Mouse (Mus musculus): ENCODE results near the gene Eipr1. TPM values are rescaled to one million over a fixed set of nuclear protein-coding genes. Genes with fewer than 3 reads are reported as not detected.

Gene Eipr1
- total and polyA plus RNA-seq, 3 experiments: 8.6 to 13.5 (median 8.7) TPM

DNA sequence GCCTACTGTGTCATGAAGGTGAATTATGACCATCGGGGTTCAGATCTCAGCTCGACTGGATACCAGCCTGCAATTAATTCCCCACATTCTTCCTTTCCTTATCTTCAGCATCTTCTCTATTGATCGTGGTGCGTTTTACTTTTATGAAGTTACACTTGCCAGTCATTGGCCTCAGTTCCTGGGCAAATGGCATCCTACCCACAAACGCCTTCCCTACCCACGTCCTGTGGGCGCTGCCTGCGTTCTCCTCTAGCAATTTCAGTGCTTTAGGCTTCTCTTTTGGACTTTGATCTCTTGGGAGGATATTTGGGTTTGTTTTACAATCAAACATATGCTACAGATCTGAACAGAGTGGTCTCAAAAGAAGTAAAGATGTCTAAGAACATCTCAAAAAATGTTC, 94.2 kb downstream of the Eipr1 start:
- Histone ChIP-seq H3K79me2 (replicated peaks; ENCODE audit: control insufficient read depth, insufficient read depth, low read length) (no peaks in the 10 kb centered on the region), H3K27me3 (ENCODE audit: control insufficient read depth, insufficient read depth, low read length) (no peaks in the 10 kb centered on the region), H3K9ac (ENCODE audit: low read depth, low read length) (no peak overlapping the region), H3K36me3 (ENCODE audit: control insufficient read depth, insufficient read depth, low read length) (no peaks in the 10 kb centered on the region), H3K4me1 (ENCODE audit: control insufficient read depth, insufficient read depth, low read length) (no peaks in the 10 kb centered on the region), H3K27ac (no peak overlapping the region), H3K4me3 (no peak overlapping the region)
- WGBS: 91% methylated on average over 8 of the region's 8 CpGs
- intact Hi-C loops (cut with DNase I): no loop called here
- no peak for DNase-seq
- TF ChIP-seq CTCF (IDR thresholded peaks at IDR 0.05) (no peak), EP300 (IDR thresholded peaks at IDR 0.05; ENCODE audit: insufficient read depth, low read depth, low read length) (no peak), POLR2A (IDR thresholded peaks at IDR 0.05; ENCODE audit: insufficient read depth, low read depth, low read length) (no peak)

DNA sequence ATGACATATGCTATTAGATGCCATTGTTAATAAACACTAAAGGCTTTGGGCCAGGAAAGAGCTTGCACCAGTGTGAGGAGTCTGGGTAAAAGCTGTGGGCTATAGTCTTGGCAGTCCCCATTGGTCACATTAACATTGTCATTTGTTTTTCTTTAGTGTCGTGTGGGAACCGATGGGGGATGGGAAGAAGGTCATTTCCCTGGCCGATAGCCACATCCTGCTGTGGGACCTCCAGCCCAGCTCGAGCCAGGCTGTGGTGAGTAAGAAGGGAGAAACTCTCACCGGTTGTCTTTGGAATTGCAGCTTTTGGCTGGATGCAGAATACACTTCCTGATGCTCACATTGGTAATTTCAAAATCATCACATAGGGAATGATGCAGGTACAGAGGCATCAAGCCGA, 95.8 kb downstream of the Eipr1 start:
- no peak overlapping the region for H3K4me3 ChIP-seq
- no peak overlapping the region for H3K27ac ChIP-seq
- no peaks in the 10 kb centered on the region for H3K27me3 ChIP-seq (ENCODE audit: control insufficient read depth, insufficient read depth, low read length)
- H3K9ac ChIP-seq (ENCODE audit: low read depth, low read length): no peak overlapping the region
- no peaks in the 10 kb centered on the region for H3K36me3 ChIP-seq (ENCODE audit: control insufficient read depth, insufficient read depth, low read length)
- 46% methylated on average over 6 of the region's 6 CpGs for WGBS
- no peaks in the 10 kb centered on the region for H3K79me2 ChIP-seq (replicated peaks; ENCODE audit: control insufficient read depth, insufficient read depth, low read length)
- no peak for TF ChIP-seq EP300 (IDR thresholded peaks at IDR 0.05; ENCODE audit: insufficient read depth, low read depth, low read length)
- intact Hi-C loops (cut with DNase I): no loop called here
- no peak for DNase-seq
- no peaks in the 10 kb centered on the region for H3K4me1 ChIP-seq (ENCODE audit: control insufficient read depth, insufficient read depth, low read length)

DNA sequence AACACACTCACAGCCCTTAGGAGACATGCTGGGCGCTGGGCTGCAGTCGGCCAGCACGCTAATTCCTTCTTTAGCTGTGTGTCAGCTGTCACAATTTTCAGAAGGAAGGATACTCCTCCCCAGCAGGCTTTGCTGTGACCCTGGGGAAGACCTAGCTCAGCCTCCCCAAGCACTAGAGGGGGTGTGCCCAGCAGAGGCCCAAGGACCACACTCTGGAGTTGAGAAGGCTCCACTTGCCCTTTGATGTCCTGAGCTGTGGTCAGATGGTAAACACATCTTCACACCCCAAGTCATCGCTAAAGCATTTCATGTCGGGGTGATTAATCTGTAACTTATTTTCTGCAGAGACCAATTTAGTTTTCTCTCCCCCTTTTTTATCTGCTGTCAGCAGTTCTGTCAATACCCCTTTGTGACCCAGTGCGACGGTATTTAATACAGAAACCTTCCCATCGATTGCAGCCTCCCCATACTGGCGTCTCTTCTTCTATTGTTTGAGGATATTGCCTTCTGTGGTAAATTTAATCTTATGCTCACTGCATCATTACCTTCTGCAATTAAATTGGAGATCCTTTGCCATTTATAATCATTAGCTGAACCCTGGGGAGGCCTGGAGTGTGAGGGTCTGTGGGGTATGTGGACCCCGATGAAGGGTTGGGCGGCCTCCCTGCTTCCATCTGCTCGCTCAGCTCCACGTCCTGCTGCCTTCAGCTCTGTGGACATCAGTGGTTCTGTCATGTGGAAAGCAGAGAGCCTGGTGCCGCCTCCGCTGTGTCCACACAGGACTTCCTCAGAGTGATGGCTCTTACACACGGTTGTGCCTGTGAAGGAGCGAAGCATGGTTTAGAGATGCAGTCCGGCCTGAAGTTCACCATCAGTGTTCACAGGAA, 97.4 kb downstream of the Eipr1 start:
- Histone ChIP-seq H3K27me3 (ENCODE audit: control insufficient read depth, insufficient read depth, low read length) (no peaks in the 10 kb centered on the region), H3K27ac (no peak overlapping the region), H3K4me3 (no peak overlapping the region), H3K4me1 (ENCODE audit: control insufficient read depth, insufficient read depth, low read length) (no peaks in the 10 kb centered on the region), H3K79me2 (replicated peaks; ENCODE audit: control insufficient read depth, insufficient read depth, low read length) (no peaks in the 10 kb centered on the region), H3K9ac (ENCODE audit: low read depth, low read length) (no peak overlapping the region), H3K36me3 (ENCODE audit: control insufficient read depth, insufficient read depth, low read length) (no peaks in the 10 kb centered on the region)
- no peak for TF ChIP-seq EP300 (IDR thresholded peaks at IDR 0.05; ENCODE audit: insufficient read depth, low read depth, low read length)
- TF ChIP-seq CTCF (IDR thresholded peaks at IDR 0.05): no peak
- TF ChIP-seq POLR2A (IDR thresholded peaks at IDR 0.05; ENCODE audit: insufficient read depth, low read depth, low read length): no peak
- DNase-seq: no peak
- intact Hi-C loops (cut with DNase I): no loop called here
- 87% methylated on average over 18 of the region's 18 CpGs for WGBS

DNA sequence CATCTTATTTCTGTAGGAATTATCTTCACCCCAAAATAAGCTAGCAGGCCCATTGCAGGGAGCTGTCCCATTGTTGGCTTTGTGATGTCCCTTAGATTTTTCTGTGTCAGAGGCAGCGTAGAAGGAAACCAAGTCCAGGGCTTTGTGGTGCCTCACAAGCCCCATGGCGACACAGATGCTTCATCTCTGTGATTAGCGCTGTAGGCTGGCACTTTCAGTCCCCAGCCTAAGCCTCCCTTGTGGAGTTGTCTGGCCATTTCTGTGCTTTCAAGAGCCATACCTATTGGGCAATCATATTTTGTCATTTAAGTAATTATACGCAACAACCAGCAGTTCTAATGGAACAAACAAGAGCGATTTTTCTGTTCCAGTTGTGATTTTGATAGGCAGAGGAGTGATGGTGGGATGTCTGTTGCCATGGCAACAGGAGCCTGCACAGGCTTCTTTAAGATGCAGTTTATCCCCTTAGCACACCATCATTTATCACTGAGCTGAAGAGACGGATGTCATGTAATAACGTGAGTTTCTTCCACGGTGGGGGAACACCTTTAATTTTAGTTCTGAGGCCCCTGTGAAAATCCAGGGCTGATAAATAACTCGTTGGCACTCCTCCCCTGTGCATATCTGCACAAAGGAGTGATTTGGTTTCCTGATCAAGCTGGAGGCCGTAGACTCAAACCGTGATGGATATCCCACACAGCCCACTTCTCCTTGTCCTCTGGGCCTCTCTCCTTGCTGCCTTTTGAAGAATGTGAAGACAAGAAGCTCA, 108.1 kb downstream of the Eipr1 start:
- Histone ChIP-seq H3K4me3 (no peak overlapping the region), H3K4me1 (ENCODE audit: control insufficient read depth, insufficient read depth, low read length) (no peaks in the 10 kb centered on the region), H3K79me2 (replicated peaks; ENCODE audit: control insufficient read depth, insufficient read depth, low read length) (no peaks in the 10 kb centered on the region), H3K9ac (ENCODE audit: low read depth, low read length) (no peak overlapping the region), H3K27me3 (ENCODE audit: control insufficient read depth, insufficient read depth, low read length) (no peaks in the 10 kb centered on the region), H3K36me3 (ENCODE audit: control insufficient read depth, insufficient read depth, low read length) (no peaks in the 10 kb centered on the region), H3K27ac (no peak overlapping the region)
- intact Hi-C loops (cut with DNase I): no loop called here
- DNase-seq: no peak
- no peak for TF ChIP-seq CTCF (IDR thresholded peaks at IDR 0.05)
- TF ChIP-seq POLR2A (IDR thresholded peaks at IDR 0.05; ENCODE audit: insufficient read depth, low read depth, low read length): no peak
- no peak for TF ChIP-seq EP300 (IDR thresholded peaks at IDR 0.05; ENCODE audit: insufficient read depth, low read depth, low read length)
- WGBS: 85% methylated on average over 11 of the region's 11 CpGs

DNA sequence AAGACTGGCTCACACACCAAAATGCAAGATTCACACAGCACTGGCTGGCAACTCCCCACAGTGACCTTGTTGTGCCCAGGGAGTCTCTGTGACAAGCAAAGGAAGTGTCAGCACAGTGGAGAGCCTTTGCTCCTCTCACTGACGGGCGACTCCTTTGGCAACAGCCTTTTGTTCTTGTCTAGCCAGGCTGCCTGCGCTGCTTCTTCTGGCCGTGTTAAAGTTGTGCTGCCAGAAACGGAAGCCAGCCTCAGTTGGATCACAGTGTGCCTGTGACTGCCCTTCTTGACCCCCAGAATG, 108.6 kb downstream of the Eipr1 start:
- no peak overlapping the region for H3K9ac ChIP-seq (ENCODE audit: low read depth, low read length)
- no peaks in the 10 kb centered on the region for H3K79me2 ChIP-seq (replicated peaks; ENCODE audit: control insufficient read depth, insufficient read depth, low read length)
- WGBS: 63% methylated on average over 5 of the region's 5 CpGs
- H3K36me3 ChIP-seq (ENCODE audit: control insufficient read depth, insufficient read depth, low read length): no peaks in the 10 kb centered on the region
- H3K4me1 ChIP-seq (ENCODE audit: control insufficient read depth, insufficient read depth, low read length): no peaks in the 10 kb centered on the region
- no peak overlapping the region for H3K27ac ChIP-seq
- no peak overlapping the region for H3K4me3 ChIP-seq
- no peaks in the 10 kb centered on the region for H3K27me3 ChIP-seq (ENCODE audit: control insufficient read depth, insufficient read depth, low read length)
- no peak for DNase-seq
- intact Hi-C loops (cut with DNase I): no loop called here
- TF ChIP-seq CTCF (IDR thresholded peaks at IDR 0.05) (no peak), EP300 (IDR thresholded peaks at IDR 0.05; ENCODE audit: insufficient read depth, low read depth, low read length) (no peak), POLR2A (IDR thresholded peaks at IDR 0.05; ENCODE audit: insufficient read depth, low read depth, low read length) (no peak)

DNA sequence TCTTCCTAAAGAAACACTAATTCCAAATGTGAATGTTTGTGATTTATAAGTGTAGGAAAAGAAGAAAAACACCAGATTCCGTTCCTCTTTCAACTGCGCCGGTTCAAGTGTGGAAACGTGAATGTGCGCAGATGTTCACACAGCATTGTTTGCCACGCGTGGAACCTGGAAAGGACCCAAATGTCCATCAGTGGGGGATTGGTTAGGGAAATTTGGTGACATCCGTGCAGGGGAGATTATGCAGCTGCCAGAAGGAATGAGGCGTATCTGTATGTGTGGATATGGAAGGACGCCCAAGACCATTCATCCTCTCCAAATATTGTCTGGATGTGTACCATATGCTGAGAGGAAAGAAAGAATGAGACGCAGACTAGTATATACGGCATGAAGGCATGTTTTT, 111.7 kb downstream of the Eipr1 start:
- no peak overlapping the region for H3K27ac ChIP-seq
- no peak overlapping the region for H3K9ac ChIP-seq (ENCODE audit: low read depth, low read length)
- H3K27me3 ChIP-seq (ENCODE audit: control insufficient read depth, insufficient read depth, low read length): no peaks in the 10 kb centered on the region
- no peak for DNase-seq
- 82% methylated on average over 12 of the region's 12 CpGs for WGBS
- H3K79me2 ChIP-seq (replicated peaks; ENCODE audit: control insufficient read depth, insufficient read depth, low read length): no peaks in the 10 kb centered on the region
- no peak overlapping the region for H3K4me3 ChIP-seq
- H3K36me3 ChIP-seq (ENCODE audit: control insufficient read depth, insufficient read depth, low read length): no peaks in the 10 kb centered on the region
- intact Hi-C loops (cut with DNase I): no loop called here
- TF ChIP-seq CTCF (IDR thresholded peaks at IDR 0.05) (no peak), EP300 (IDR thresholded peaks at IDR 0.05; ENCODE audit: insufficient read depth, low read depth, low read length) (no peak), POLR2A (IDR thresholded peaks at IDR 0.05; ENCODE audit: insufficient read depth, low read depth, low read length) (no peak)
- no peaks in the 10 kb centered on the region for H3K4me1 ChIP-seq (ENCODE audit: control insufficient read depth, insufficient read depth, low read length)

All from heart, adult 2 months (tissue).